Mouse (Mus musculus) left cerebral cortex, adult 8-10 months (tissue): ENCODE data around the gene Lgals3. TPM values are rescaled to one million over a fixed set of nuclear protein-coding genes. Genes with fewer than 3 reads are reported as not detected.

Experiments used
- DNase-seq, 2 experiments: peaks; one replicate each; pipeline ENCODE4 v3.0.0; 2022; ENCODE audit warnings: low spot score in 2 of 2
- total RNA-seq, 4 experiments: library from RNA; stranded (reverse); gene quantifications; 2 replicates each; pipeline ENCODE4 v1.2.4; 2022

Gene Lgals3
- total RNA-seq, 4 experiments from 2014 or later, result 0.66 to 1.8 (median 0.93) TPM

DNA sequence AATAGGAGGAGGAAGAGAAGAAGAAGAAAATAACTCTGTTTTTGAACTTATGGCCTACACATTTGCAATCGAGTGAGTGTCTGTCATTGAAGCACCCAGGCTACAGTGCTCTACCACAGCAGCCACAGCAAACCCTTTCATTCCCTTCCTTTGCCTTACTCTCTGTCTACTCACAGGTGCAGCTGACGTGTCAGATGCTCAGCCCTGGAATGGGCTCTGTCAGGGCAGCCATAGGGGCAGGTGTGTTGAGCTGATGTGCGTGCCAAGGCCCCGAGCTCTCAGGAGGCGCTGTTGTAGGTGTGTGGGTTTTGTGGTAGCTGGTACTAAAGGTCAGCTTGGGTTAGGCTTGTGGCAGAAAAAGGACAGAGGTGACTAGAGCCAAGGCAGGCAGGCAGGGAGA is 2.2 kb downstream of the Lgals3 start:
- DNase-seq, result no peak

DNA sequence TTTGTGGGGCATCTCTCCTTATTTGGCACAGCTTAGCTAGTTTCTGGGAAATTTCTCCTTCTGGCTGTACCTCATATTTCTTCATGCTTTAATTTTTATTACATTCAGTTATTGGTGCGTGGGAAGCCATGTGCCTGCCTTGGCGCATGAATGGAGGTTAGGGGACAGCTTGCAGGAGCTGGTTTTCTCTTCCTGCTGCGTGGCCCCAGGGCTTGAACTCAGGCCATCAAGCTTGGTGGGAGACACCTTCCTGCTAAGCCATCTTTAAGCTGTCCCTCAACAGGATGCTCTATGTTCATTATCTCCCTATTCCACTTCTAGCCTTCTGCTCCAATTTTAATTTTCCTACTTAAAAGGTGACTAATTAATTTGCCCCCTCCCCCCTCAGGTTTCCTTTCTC is 3.2 kb downstream of the Lgals3 start:
- no peak for DNase-seq

DNA sequence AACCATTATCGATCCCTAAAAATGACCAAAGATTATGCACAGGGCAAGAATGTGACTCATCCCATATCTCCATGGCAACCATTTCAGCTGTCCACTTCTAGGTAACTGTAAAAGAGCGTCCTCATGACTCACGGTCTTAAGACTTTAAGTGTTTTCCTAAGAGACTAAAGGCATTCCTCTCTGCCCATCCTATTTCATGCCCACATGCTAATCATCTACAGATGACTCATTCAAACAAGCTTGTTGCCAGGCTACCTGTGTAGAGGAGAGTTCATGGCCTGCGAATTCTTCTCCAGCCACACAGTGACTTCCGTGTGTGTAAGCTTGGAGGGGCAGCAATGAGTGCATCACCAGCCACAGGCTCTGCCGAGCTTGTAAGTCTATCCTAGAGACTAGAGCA is 4.1 kb downstream of the Lgals3 start:
- no peak for DNase-seq

DNA sequence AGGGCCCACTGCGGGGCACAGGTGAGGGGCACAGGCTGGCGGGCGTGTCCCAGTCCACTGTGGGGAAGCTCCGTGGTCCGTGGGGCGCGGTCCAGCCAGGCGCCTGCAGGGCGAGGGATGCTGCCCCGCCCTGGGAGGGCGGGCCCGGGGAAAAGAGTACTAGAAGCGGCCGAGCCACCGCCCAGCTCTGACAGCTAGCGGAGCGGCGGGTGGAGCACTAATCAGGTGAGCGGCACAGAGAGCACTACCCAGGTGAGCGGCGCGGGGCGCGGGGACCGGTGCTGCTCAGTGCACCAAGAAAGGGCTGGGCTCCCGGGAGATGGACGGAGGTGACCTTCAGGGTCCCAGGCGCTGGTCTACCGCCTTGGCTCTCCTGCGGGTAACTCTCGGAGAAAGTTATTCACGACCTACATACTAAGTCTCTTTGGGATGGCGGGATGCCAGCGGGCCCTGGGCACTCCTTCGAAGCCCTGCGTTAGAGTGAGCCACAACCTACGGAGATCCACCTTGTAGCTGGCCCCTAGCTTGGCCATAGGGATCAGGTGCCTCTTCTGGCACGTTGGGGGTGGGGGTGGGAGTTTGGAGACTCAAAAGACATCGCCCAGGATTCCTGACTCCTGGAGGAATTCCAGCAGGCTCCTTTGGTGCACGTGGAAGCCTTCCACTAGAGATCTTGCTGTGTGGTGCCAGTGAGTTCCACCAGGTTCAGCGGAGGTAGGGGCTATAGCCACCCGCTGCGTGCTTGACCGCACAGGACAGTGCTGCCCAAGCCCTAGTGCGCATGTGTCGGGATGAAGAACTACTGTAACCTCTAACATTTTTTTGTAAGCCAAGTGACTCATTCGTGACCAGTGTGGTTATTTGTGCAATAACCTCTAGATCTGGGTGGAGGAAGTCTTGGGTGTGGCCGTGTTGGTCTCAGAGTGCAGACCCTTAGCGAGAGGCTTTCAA is 6.5 kb downstream of the Lgals3 start:
- DNase-seq, result no peak

DNA sequence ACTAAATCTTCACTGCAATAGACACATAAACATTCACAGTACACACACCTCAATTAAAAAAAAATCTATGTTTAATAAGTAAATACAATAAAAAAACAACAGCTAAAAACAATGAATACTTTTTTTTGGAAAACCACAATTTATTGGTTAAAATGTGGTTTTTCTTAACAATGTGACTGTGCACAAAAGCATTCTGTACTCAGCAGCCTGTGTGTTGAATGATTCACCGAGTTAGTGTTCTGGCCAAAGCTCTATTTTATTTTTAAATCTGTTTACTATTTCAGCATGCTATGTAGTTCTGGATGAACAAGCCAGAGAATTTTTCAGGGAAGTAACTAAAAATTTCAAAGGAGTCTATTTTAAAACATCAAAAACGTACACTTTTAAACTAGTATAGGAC is 9.0 kb downstream of the Lgals3 start:
- DNase-seq, result no peak

DNA sequence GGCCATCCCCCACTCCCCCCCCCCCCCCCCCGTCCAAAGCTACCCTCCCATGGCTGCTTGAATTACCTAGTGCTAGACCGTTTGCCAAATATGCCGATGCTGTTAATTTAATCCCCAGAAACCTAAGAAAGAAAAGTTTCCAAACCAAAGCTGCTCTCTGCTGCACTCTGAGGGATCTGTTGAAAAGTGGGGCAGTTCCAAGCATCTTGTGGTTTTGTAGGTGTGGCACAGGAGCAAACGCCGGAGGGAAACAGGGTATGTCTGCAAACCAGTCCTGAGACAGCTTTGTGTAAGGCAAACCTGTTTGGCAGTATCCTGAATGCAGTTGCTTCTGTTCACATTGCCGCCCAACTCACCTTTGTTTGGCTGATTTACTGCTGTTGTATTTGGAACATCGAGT is 10.8 kb downstream of the Lgals3 start:
- DNase-seq, result no peak

DNA sequence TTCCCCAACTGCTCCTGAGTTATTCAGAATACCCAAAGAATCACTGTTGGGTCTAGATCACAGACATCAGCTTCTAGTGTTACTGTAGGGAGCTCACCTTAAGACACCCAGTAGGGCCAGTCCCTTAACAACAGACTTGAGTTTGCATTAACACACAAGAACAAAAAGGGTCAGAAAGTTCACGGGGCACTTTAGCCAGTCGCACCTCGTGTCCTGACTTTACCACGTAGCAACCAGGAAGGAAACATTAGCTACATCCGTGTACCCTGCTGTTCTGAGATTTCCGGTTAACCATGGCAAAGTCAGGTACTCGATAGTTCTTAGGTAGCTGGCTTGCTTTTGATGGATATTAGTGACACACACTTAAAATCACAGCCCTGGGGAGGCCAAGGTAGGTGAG is 16.4 kb downstream of the Lgals3 start:
- no peak for DNase-seq

DNA sequence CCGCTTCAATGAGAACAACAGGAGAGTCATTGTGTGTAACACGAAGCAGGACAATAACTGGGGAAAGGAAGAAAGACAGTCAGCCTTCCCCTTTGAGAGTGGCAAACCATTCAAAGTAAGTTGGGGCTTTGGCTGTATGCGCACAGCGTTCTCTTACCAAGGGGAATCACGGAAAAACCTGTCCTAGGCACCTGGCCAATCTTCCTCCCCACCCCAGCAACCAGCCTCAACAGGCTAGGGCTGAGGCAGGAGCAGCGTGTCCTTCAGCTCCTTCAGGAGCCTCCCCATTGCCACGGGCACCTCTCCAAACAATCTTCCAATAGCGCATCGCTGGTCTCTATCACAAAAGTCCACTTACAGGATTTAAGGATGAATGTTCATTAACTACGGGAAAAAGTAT is 17.1 kb downstream of the Lgals3 start:
- no peak for DNase-seq

DNA sequence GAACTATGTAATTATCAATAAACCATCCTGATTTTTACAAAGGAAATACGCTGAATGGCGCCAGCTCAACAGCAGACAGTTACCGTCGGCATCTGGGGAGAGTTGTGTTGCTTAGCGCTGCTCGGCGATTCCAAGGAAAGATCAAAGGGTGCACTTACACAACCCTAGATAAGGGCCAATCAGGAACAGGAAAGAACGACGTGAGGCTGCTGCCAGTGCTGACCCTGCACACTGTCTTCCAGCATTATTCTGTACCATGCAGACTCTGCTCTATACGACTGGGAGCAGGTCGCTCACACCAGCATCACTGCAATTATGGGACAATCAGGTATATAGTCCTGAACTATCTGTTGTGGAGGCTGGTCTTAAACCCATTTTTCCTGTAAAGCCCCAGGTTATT is 18.6 kb downstream of the Lgals3 start:
- no peak for DNase-seq

DNA sequence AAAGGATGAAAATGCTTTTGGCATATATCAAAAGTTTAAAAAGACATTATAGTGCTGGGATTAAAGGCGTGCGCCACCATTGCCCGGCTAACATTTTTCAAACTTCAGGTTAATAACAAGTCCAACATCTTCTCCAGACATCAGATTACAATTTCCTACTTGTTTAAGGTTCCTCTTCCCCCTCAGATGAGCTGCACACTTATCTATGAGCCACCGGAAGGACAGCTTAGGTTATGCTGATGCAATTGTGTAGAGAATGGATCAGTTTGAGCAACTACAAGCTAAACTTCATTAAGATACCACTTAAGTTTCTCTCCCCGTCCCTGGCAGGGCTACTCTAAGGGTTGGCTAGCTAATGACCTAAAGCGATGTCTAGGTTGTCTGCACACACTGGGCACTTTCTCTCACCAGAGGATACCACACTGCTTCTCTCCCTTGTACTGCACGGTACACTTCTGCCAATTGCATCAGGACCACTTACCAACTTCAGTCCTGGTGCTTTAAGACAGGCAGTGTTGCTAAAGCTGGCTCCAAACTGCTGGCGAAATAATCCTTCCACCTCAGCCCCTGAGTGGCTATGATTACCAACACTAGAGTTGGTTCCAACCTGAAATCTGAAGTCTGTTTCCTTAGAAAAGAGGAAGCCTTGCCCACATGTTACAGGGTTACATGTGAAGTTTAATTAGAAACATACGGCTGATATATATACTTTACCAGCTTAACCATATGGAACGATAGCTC is 26.0 kb downstream of the Lgals3 start:
- no peak for DNase-seq

DNA sequence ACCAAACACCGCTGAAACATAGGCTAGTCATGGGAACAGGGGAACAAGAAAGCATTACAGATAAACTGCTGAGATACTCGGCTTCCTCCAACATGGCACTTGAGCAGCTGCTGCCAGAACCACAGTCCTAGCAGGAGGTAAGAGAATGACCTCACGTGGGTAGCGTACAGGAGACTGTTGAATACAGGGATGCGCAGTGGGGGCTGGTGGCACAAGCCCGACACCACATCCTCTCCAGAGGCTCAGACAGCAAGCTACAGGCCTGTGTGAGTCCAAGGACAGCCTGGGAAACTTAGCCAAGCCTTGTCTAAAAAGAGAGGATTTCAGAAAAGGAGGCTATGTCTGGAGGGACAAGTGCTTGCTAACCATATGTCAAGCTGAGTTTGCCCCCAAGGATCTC is 27.5 kb downstream of the Lgals3 start:
- DNase-seq, result no peak

DNA sequence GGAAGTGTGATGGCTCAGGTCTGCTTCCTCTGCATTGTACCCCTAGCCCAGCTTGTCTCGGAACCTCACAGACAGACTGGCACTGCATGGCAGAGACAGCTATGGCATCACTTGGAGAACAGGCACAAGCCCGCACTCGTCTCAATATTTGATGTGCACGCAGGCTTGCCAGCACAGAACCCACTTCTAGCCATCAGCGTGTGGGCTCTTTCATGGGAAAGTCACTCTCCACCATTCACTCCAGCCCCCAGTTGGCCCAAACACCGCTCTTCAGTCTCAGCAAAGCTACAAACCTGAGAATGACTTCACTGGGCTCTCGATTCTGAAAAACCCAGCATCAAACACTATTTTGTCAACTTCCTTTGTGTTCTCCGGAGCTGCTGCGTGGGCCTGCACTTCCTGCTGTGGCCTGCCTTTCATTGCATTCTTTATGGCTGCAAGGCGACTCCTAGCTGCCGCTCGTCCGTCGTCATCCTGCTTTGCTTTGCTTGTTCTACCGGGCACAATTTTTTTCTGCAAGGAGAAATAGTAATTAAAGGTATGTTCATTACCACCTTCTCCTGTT is 28.0 kb downstream of the Lgals3 start:
- no peak for DNase-seq

DNA sequence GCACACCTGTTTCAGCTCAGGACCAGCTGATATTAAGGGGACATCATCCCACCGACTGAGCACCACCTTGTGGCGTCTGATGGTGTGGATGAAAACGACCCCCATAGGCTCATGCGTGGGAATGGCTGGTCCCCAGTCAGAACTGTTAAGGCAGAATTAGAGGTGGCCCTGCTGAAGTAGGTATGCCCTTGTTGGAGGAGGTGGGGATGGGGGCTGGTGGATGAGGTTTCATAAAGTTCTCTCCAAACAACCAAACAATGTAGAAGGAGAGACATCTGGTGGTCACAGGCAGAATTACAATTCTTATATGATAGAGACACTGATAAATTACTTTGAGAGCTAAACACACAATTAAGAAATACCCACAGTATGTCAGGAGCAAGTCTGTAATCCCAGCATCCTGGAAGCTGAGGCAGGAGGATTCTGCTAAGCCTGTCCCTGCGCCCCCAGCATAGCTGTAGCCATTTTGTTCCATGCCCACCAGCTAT is 28.7 kb downstream of the Lgals3 start:
- no peak for DNase-seq

DNA sequence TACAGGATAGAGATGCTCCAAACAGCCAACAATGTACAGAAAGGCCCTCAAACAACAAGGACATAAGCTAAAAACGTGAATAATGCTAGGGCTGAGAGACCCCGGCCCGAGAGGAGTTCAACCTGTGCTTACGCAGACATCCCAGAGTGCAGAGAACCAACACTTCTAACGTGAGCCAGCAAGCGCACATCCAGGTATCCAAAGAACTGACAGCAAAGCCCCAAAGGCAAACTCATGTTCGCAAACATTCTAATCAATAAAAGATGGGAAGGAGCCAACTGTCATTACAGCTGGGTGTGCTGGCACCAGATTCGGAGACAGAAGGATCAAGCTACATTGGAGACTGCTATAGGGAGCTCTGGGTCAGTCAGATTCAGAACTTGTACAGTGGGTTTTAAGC is 35.2 kb downstream of the Lgals3 start:
- no peak for DNase-seq

DNA sequence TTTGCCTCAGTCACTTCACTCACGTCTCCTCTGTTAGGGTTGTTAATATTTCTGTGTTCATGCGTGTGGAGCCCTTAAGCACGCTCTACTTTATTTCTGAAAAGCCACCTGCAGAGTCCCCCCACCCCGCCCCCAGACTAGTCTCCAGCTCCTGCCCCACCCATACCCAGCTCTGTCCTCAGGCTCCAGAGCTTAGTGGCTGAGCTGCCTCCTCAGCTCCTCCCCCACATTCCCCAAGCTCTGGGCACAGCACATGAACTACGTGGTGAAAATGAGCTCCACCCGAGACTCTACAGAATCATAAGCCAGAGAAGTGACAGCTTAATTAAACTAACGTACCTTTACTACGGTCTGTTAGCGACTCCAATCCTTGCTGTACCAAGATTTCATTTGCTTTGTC is 38.4 kb downstream of the Lgals3 start:
- DNase-seq, result no peak

DNA sequence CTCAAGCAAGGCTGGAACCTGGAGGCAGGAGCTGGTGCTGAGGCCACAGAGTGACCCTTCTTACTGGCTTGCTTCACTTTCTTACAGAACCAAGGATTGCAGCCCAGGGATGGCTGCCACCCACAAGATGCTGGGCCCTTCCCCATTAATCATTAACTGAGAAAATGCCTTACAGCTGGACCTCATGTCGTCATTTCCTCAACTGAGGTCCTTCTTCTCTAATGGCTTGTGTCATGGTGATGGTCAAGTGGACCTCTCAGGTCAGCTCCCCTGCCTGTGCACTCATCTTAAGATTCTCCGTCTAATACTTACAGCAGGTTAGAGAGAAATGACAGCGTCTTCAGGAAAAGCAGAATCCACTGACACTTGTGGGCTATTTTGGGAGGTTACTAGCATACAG is 49.8 kb downstream of the Lgals3 start:
- DNase-seq, result no peak

DNA sequence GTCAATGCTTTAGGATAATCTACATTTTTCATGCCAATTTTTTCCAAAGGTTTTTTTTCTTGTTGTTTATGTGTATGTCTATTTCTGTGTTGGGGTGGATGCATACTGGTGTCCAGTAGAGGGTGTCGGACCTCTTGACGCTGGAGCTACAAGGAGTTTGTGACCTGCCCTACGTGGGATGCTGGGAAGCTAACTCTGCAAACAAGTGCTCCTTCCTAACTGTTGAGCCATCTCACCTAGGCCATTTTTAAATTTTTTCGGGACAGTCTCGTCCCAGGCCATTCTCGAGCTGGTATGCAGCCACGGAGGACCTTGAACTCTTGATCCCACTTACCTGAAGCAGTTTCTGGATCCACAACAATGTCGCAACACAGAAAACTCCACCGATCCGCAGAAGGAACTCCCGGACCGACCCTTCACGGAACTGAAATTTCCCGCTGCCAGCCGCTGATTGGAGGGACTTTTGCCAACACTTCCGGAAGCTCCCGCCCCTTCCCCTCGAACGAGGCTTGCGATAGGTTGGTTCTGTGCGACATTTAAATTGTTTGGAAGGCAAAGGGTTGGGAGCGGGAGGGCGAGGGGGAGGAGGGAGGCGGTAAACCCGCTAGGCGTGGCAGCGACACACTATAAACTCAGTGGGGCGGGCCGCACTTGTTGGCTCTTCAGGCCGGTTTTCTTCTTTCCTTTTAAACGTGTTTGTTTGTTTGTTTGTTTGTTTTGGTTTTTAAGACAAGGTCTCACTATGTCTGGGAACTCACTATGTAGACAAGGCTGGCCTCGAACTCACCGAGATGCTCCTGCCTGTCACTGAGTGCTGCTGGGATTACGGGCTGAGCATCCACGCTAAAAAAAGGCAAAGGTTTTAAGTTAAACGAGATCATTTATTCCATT is 50.5 kb downstream of the Lgals3 start, which contains the start of gene Dlgap5:
TSS of gene Dlgap5 (minus strand) at position 633 of the 891 bp plus-strand sequence.
- peak; percentile 78 to 82 for DNase-seq

DNA sequence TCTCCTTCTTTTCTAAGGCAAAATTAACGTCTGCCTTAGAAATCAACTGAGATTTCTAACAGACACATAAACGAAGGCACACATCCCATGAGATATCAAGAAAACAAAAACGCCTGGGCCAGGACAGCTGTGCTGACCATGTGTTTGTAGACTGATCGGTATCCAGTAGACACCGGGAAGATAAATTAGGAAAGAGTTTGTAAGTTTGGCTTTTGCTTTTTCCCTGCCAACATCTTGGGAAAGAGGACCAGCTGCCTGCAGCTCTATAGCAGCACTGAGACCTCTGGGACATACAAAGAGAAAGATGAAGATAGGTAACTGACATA is 51.1 kb downstream of the Lgals3 start:
- no peak for DNase-seq

DNA sequence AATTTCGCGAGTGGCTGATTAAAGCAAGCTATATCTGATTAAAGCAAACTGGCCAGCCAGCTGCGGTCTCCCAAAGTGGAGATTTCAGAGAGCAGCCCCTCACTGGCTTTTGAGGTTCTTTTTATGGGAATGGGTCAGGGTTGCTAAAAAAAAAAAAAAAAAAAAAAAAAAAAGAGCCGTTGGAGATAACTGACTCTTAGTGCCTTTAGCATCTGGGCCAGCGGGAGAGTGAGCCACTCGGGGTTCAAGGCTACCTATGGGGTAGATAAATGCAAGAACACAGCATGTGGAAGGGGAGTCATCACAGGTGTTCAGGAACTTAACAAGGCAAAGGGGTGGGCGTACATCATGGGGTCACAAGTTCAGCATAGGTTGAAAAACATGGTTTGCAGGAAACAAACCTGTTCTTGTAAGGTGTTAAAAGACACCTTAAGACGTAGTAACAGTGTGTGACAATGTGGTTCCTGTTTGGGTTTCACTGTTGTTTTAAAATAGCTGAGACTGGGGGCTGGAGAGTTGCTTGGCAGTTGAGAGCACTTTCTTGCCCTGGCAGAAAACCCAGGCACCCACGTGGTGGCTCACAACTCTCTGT is 51.6 kb downstream of the Lgals3 start:
- no peak for DNase-seq

DNA sequence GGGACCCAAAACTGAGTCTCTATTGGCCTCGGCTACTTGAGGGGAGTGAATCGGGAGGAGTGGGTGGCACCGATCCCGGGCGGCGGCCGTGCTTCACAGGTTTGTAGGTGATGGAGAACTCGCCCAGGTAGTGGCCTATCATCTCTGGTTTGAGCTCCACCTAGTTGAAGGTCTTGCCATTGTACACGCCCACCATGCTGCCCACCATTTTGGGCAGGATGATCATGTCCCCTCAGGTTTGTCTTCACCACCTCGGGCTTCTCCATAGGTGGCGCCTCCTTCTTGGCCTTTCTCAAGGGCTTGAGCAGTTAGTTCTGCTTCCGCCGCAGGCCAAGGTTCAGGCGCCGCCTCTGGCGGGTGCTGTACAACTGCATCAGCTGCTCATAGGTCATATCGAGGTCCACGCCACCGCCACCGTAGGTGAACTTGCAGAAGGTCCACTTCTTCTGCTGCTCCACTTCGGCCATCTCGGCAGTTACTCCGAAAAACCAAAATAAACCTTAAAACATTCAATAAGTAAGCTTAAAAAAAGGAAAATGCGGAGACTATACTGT is 52.2 kb downstream of the Lgals3 start:
- no peak for DNase-seq

DNA sequence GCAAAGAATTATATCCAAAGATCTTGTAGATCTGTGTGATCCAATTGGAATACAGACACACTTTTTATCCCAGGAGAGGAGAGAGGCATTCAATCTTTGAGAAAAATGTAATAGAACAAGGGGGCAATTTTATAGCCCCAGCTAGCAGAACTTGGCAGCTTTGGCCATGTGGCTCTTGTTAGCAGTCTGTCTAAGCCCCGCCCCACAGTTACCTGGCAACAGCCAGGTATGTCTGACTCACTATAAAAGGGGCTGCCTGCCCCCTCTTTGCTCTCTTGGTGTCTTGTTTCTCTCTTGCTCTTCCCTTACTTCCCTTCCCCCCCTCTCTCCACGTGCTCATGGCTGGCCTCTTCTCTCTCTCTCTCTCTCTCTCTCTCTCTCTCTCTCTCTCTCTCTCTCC is 54.1 kb downstream of the Lgals3 start:
- no peak for DNase-seq
